Mouse (Mus musculus): ENCODE measurements at regions not wholly inside any gene's neighbourhood (a gene's known extent, or its start where the extent isn't known, plus 50 kb on each side); places are given as distances from the start of the nearest gene placed in this dataset.

DNA sequence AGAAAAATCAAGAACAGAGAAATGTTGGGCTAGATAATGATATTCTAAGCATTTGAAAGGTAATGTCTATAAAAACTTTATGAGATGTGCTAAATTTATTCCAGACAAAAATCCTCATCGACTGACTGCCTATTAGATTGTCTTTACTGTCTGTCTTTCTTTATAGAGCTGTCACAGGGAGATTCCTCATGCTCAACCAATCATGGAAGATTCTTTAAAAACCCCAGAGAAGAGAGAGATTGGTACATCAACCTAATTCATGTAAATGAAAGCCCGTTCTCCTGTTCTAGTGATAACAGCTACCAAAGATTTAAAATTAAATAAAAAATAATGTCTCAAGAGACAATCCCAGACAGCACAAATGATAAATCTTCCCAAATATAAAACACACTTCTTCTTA is 349.5 kb downstream of the Meis1 start:
- TF ChIP-seq CTCF (IDR thresholded peaks at IDR 0.05; ENCODE audit: borderline replicate concordance, insufficient read depth, low read depth, low read length) (no peak), POLR2A (IDR thresholded peaks at IDR 0.05; ENCODE audit: borderline replicate concordance, insufficient read depth, low read length) (no peak)

Measured in cerebellum, adult 2 months (tissue).